In genomic region chr9:111200208-111200607, GRCm38 (mm10) we compare ENCODE assay signal across 17 mouse cellular contexts.
DNase-seq lines count a peak whose midpoint lies in the region; TF ChIP-seq lines count a peak whose summit lies in the region.
"Had no signal": no experiment of that assay in that cellular context is flagged by ENCODE, and none has a peak within 500 bp of the region (broad histone marks: within the 10 kb centered on the region; RNA-seq: fewer than 3 reads in every experiment).

No protein-coding gene starts in this region.

- DNase-seq in MEL (ENCODE audit: low read depth, low spot score), result peak; percentile 44
- no peak for DNase-seq in lung, postnatal 25 days (ENCODE audit: low spot score)
- DNase-seq: adrenal gland, adult 2 months; adrenal gland, adult 8-10 months; adrenal gland, postnatal 10 days; adrenal gland, postnatal 14 days; adrenal gland, postnatal 25 days; adrenal gland, postnatal 36 days; B cell, adult 2 months; cerebellum, adult 11 months; cerebellum, adult 11-12 months; cerebellum, adult 18-20 months; cerebellum, adult 2 months; cerebellum, adult 8-10 months had no signal

- no peak overlapping the region for H3K4me3 ChIP-seq in MEL (ENCODE audit: control insufficient read depth in 1 of 2, insufficient read depth in 1 of 2, low read depth in 2 of 2, low read length in 2 of 2)

- TF ChIP-seq POLR2A in MEL (IDR thresholded peaks at IDR 0.05; ENCODE audit: control insufficient read depth in 1 of 2, insufficient read depth in 1 of 2, low read depth in 1 of 2, low read length in 2 of 2, poor library complexity in 1 of 2), result no peak

- no peak overlapping the region for H3K9ac ChIP-seq in MEL (ENCODE audit: control insufficient read depth, low read depth, low read length, poor library complexity, severe bottlenecking)

- no peak overlapping the region for H3K27ac ChIP-seq in MEL (ENCODE audit: control insufficient read depth, low read depth, low read length)

- no peaks in the 10 kb centered on the region for H3K79me2 ChIP-seq in MEL (ENCODE audit: control insufficient read depth, insufficient read depth, low read length, poor library complexity)

- H3K4me1 ChIP-seq in MEL (ENCODE audit: control insufficient read depth in 1 of 2, insufficient read depth in 2 of 2, low read length in 2 of 2), result peaks cover 17 to 19% of the 10 kb centered on the region in 2 experiments

- TF ChIP-seq RAD21 in MEL (IDR thresholded peaks at IDR 0.05; ENCODE audit: low read depth, low read length), result no peak

- H3K36me3 ChIP-seq in MEL (ENCODE audit: control insufficient read depth in 1 of 2, insufficient read depth in 2 of 2, low read length in 2 of 2), result peaks cover 0 to 30% of the 10 kb centered on the region in 2 experiments; a peak in 3 of 4 replicates

- H3K9me3 ChIP-seq in MEL (replicated peaks; ENCODE audit: insufficient read depth, low read length), result no peaks in the 10 kb centered on the region
- H3K9me3 ChIP-seq: G1E had no signal

- TF ChIP-seq EP300 in MEL (IDR thresholded peaks at IDR 0.05; ENCODE audit: low read depth in 1 of 2, low read length in 2 of 2), result peak in 1 of 2 experiments; percentile 11; a peak in 2 of 4 replicates

- no peaks in the 10 kb centered on the region for H3K27me3 ChIP-seq in MEL (ENCODE audit: control insufficient read depth in 1 of 2, insufficient read depth in 2 of 2, low read length in 2 of 2)
- H3K27me3 ChIP-seq: CH12.LX, Patski had no signal

- TF ChIP-seq CTCF in MEL (IDR thresholded peaks at IDR 0.05 in 2 of 3, conservative IDR thresholded peaks at IDR 0.05 in 1 of 3; ENCODE audit: control insufficient read depth in 1 of 3, insufficient read depth in 1 of 3, low read depth in 2 of 3, low read length in 3 of 3, poor library complexity in 1 of 3, severe bottlenecking in 1 of 3), result no peak

TF ChIP-seq in MEL, 35 proteins besides CTCF, POLR2A, EP300 and RAD21:
- TF ChIP-seq SIN3A (IDR thresholded peaks at IDR 0.05; ENCODE audit: low read length), result no peak
- TF ChIP-seq ETS1 (IDR thresholded peaks at IDR 0.05; ENCODE audit: low read depth, low read length), result peak; percentile 67
- 0 out of 2 replicates have a peak, but pooled peaks have one; percentile 44 for TF ChIP-seq GATA1 (IDR thresholded peaks at IDR 0.05; ENCODE audit: low read depth, low read length)
- peak; percentile 96 for TF ChIP-seq ZNF384 (IDR thresholded peaks at IDR 0.05; ENCODE audit: low read depth, low read length)
